Mouse (Mus musculus): ENCODE measurements at regions not wholly inside any gene's neighbourhood (a gene's known extent, or its start where the extent isn't known, plus 50 kb on each side); places are given as distances from the start of the nearest gene placed in this dataset.
A peak's percentile ranks its signal among the peaks of the same experiment; 100 is the strongest.
"Not testable (repeated sequence)": the region's sequence is repeated elsewhere in the genome, so short reads cannot be mapped to it uniquely, and the experiment has no call there.

- no peak for DNase-seq (ENCODE audit: low spot score)
Observed at GRCm38 (mm10) chr17:61337094-61337493, 1544.0 kb downstream of the Efna5 start.

- DNase-seq (ENCODE audit: low spot score): no peak
Observed at GRCm38 (mm10) chr17:61325401-61325800, 1555.7 kb downstream of the Efna5 start.

GRCm38 (mm10) chr17:61320865-61321264 is 1560.3 kb downstream of the Efna5 start:
- no peak for DNase-seq (ENCODE audit: low spot score)

DNA sequence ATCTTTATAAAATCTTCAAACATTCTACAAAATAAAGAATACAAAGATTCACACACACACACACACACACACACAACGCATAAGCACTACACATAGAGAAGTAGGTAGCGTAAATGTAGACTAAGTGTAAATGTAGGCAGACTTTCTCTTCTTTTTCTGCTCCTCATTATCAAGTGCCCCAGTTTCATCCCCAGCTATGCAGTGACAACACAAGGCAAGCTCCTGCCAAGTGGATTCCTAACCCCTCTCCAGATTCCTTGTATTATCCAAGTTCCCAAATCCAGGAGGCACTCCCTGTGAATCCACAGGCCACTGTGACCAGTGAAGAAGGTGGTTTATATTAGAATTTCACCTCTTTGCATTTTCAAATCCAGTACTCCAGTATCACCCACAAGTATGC is 1567.7 kb downstream of the Efna5 start:
- DNase-seq (ENCODE audit: low spot score): no peak

- no peak for DNase-seq (ENCODE audit: low spot score)
Observed at GRCm38 (mm10) chr17:61311189-61311588, 1569.9 kb downstream of the Efna5 start.

DNA sequence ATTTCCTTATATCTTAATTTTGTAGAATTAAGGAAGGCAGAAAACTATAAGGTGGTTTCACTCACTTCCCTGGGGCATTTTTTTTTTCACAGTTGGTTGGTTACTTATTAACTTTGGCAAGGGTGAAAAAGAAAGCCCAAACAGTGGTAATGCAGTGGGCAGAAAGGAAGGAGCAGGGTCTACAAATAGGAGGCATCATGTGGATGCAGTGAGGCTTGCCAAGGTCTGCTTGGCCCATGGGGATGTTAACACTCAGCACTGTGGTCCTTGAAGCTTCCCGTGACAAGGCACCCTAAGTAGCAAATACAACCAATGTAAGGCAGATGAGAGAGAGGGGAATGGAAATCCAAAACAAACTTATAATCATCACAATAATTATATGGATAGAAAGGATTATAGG is 1577.5 kb downstream of the Efna5 start:
- no peak for DNase-seq (ENCODE audit: low spot score)

DNA sequence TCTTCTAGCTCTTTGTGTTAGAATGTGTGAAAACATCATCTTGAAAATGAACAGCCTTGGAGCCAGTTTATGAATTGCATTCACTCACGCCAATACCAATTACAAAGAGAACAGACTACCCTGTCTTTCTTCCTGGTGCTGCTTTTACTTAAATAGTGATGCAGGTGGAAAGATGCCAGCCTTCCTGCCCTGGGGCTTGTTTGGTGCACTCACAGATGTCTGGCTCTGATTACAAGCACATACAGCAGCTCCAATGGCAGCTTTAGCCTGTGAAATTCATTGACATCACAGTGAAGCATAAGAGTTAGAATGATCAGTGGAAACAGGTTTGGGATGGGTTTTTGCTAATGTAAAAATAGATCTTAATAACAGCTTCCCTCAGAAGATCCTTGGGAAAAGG is 1579.1 kb downstream of the Efna5 start:
- DNase-seq (ENCODE audit: low spot score): peak; percentile 8

GRCm38 (mm10) chr17:61301171-61301570 is 1579.9 kb downstream of the Efna5 start:
- no peak for DNase-seq (ENCODE audit: low spot score)

DNA sequence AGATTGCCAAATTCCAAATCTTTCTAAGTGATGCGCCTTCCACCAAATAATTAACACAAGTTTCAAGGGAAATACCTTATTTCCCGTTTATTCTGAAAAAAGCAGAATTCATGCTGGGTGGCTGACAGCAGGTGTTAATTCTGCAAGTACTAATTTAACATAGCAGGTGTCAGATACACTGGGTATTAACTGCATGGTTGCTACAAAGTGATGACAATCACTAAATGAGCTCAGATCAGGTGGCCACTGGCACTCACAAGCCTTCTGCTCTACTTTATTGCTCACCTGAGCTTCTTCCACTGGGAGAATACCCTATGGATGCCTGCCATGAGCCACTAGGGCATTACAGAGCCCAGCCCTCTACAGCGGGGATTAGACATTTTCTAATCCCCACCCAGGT is 1590.0 kb downstream of the Efna5 start:
- no peak for DNase-seq (ENCODE audit: low spot score)

GRCm38 (mm10) chr17:61288590-61288989 is 1592.5 kb downstream of the Efna5 start:
- no peak for DNase-seq (ENCODE audit: low spot score)

DNA sequence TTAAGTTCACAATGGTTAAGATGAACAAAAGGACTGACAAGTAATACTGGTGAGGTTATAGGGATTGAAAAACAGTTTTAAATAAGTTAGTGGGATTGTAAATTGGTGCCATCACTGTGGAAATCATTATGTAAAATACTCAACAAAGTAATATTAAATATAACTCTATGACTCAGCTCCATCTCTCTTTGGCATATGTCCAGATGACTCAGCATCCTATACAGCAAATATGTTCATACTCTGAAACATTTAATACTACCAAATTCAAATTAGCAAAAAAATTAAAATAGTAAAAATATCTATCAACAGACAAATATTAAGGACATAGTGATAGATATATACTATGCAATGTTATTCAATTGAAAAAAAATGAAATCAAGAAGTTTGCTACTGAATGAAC is 1607.5 kb downstream of the Efna5 start:
- no peak for DNase-seq (ENCODE audit: low spot score)

- DNase-seq (ENCODE audit: low spot score): not testable (repeated sequence)
Observed at GRCm38 (mm10) chr17:61256526-61256925, 1624.6 kb downstream of the Efna5 start.

- DNase-seq (ENCODE audit: low spot score): no peak
Observed at GRCm38 (mm10) chr17:61248411-61248810, 1632.7 kb downstream of the Efna5 start.

DNA sequence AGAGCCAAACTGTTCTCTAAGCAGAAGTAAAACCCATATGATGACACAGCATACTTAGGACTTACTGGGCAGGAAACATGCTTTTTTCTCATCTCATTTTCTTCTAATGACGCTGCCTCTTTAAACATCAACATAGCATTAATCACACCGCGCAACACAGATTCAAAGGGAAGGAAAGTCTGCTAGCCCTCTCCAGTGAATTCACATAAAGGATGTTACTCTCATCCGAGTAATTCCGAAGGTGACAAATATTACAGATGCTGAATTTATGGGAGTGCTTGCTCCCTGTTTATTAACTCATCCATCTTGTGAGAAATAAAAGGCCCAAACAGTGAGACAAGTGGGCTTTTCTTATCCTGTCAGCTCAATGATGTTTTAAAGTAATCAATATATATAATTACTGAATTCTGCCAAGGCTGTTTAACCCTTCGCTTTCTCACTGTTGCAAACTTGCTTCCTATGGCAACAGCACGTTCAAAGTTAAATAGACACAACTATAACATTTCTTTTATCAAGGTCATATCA is 1663.9 kb downstream of the Efna5 start:
- DNase-seq (ENCODE audit: low spot score): no peak

GRCm38 (mm10) chr17:61204316-61204715 is 1676.8 kb downstream of the Efna5 start:
- DNase-seq (ENCODE audit: low spot score): no peak

GRCm38 (mm10) chr17:61187880-61188279 is 1693.2 kb downstream of the Efna5 start:
- DNase-seq (ENCODE audit: low spot score): not testable (repeated sequence)

- DNase-seq (ENCODE audit: low spot score): no peak
Observed at GRCm38 (mm10) chr17:61176586-61176985, 1704.5 kb downstream of the Efna5 start.

- no peak for DNase-seq (ENCODE audit: low spot score)
Observed at GRCm38 (mm10) chr17:61159437-61159836, 1721.7 kb downstream of the Efna5 start.

DNA sequence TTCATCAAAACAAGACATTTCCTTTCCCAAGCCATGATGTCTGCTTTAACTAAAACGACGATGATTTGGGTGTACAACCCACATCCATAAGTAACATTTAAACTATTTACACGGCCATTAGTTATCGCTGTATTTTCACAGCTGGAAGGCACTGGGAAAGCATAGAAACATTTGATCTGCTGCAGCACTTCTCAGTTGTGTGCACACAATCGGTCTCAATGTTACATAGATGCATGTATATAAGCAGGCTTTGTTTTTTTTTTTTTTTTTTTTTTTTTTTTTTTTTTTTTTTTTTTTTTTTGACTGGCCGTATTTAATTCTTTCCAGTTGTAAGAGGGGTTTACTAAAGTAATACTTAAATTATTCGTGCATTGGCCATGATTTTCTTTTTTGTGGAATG is 1744.1 kb downstream of the Efna5 start:
- DNase-seq (ENCODE audit: low spot score): no peak

- no peak for DNase-seq (ENCODE audit: low spot score)
Observed at GRCm38 (mm10) chr17:61127767-61128166, 1753.3 kb downstream of the Efna5 start.

GRCm38 (mm10) chr17:61106302-61106701 is 1774.8 kb downstream of the Efna5 start:
- no peak for DNase-seq (ENCODE audit: low spot score)

GRCm38 (mm10) chr17:61060450-61060849 is 1820.7 kb downstream of the Efna5 start:
- DNase-seq (ENCODE audit: low spot score): no peak

DNA sequence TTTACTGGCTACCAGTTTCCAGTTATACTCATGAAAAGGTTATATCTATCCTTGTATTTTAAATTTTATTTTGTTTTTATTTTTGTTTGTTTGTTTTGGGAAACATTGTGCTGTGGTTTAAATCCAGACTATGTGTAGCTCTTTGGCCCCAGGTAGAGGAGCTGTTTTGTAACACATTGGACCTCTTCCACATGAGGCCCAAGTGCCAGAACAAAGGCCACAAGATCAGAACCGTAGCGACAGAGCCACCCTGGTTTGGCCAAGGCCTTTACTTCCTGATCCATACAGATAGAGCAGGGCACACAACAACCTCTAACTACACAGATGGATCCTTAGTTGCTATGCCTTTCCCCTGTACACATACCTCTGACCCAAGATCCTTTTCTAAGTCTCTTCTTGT is 1822.6 kb downstream of the Efna5 start:
- DNase-seq (ENCODE audit: low spot score): no peak

- DNase-seq (ENCODE audit: low spot score): no peak
Observed at GRCm38 (mm10) chr17:61033544-61034251, 1847.4 kb downstream of the Efna5 start.

Data from urinary bladder, postnatal 14 days (tissue).